Mouse (Mus musculus) G1E (cell line): ENCODE measurements around the gene Ror2. TPM values are rescaled to one million over a fixed set of nuclear protein-coding genes. Genes with fewer than 3 reads are reported as not detected.
"Not testable (repeated sequence)": the region's sequence is repeated elsewhere in the genome, so short reads cannot be mapped to it uniquely, and the experiment has no call there.

Experiments
- ATAC-seq: 2 replicates; pipeline ENCODE4 v1.8.0; 2016; ENCODE audit warnings: mild to moderate bottlenecking; ENCODE audit not compliant: insufficient number of reproducible peaks, poor library complexity, low FRiP score, severe bottlenecking; ENCODE audit errors: extremely low read depth
- DNase-seq: peaks from one replicate; pipeline ENCODE4 v3.0.0; 2012; ENCODE audit warnings: low spot score
- H3K27me3 ChIP-seq: 2 replicates; pipeline ENCODE4 v1.6.1; 2012; ENCODE audit warnings: mild to moderate bottlenecking, low read length, inconsistent platforms; ENCODE audit not compliant: insufficient read depth
- H3K36me3 ChIP-seq: replicated peaks from 2 replicates; pipeline ENCODE3; 2012; ENCODE audit warnings: mild to moderate bottlenecking, inconsistent platforms
- H3K4me1 ChIP-seq: 2 replicates; pipeline ENCODE4 v1.6.1; 2012; ENCODE audit warnings: low read depth, low read length, inconsistent platforms, mixed read lengths; ENCODE audit not compliant: insufficient read depth
- H3K4me3 ChIP-seq: 2 replicates; pipeline ENCODE4 v1.5.1; 2012; ENCODE audit warnings: low read depth, mild to moderate bottlenecking, inconsistent platforms, low read length, moderate library complexity, mixed read lengths
- H3K9me3 ChIP-seq: replicated peaks from 2 replicates; pipeline ENCODE4 v1.6.1; 2012; ENCODE audit warnings: inconsistent platforms
- CTCF ChIP-seq: IDR thresholded peaks from 2 replicates; pipeline ENCODE4 v1.5.1; 2012; ENCODE audit warnings: low read depth, low read length, inconsistent platforms, mixed read lengths
- GATA1 ChIP-seq: IDR thresholded peaks from 2 replicates; pipeline ENCODE4 v1.6.1; 2012; ENCODE audit warnings: borderline replicate concordance, low read length, inconsistent platforms, mixed read lengths
- GATA2 ChIP-seq: IDR thresholded peaks from 2 replicates; pipeline ENCODE4 v1.6.1; 2012; ENCODE audit warnings: low read depth, low read length, inconsistent platforms, borderline replicate concordance
- POLR2AphosphoS5 ChIP-seq: IDR thresholded peaks from 2 replicates; pipeline ENCODE4 v1.6.1; 2012; ENCODE audit warnings: low read depth, low read length, inconsistent platforms; ENCODE audit not compliant: insufficient replicate concordance
- TAL1 ChIP-seq: conservative IDR thresholded peaks from 2 replicates; pipeline ENCODE4 v1.6.1; 2012; ENCODE audit warnings: low read depth, low read length, inconsistent platforms, mixed read lengths
- polyA plus RNA-seq: library from polyadenylated mRNA; stranded (reverse); fragments of >175 nt; gene quantifications from 2 replicates; pipeline ENCODE4 v1.2.3, GENCODE M21; 2012
- total RNA-seq, 2 experiments: library from RNA; stranded (forward) in 1 of 2; stranded (reverse) in 1 of 2; fragments of 200-1000 nt in 1 of 2; fragments of >200 nt in 1 of 2; fragmentation: Nextera tagmentation in 1 of 2; gene quantifications; 2 replicates each; pipeline ENCODE4 v1.2.3; 2014 to 2017

Gene Ror2
- total and polyA plus RNA-seq, 3 experiments: not detected

- no peak for DNase-seq
- TF ChIP-seq TAL1: no peak
- no peak for TF ChIP-seq POLR2AphosphoS5
- TF ChIP-seq GATA2: no peak
- TF ChIP-seq CTCF: no peak
- TF ChIP-seq GATA1: no peak
- ATAC-seq: no peak
- Histone ChIP-seq H3K4me1 (no peaks in the 10 kb centered on the region), H3K36me3 (no peaks in the 10 kb centered on the region), H3K9me3 (peaks cover 6% of the 10 kb centered on the region; the same call in 1 of the 2 replicates), H3K4me3 (no peak overlapping the region), H3K27me3 (no peaks in the 10 kb centered on the region)
Measured at GRCm38 (mm10) chr13:53316515-53317295, 30.8 kb upstream of the Ror2 start.

- not testable (repeated sequence) for ATAC-seq
Measured at GRCm38 (mm10) chr13:53315757-53316156, 29.8 kb upstream of the Ror2 start.

GRCm38 (mm10) chr13:53310442-53310841, 24.5 kb upstream of the Ror2 start:
- no peaks in the 10 kb centered on the region for H3K4me1 ChIP-seq
- no peak for TF ChIP-seq GATA2
- no peak for TF ChIP-seq GATA1
- no peak for TF ChIP-seq CTCF
- TF ChIP-seq POLR2AphosphoS5: no peak
- no peak for TF ChIP-seq TAL1
- peaks cover 15% of the 10 kb centered on the region for H3K9me3 ChIP-seq
- H3K4me3 ChIP-seq: no peak overlapping the region
- no peak for ATAC-seq
- no peaks in the 10 kb centered on the region for H3K27me3 ChIP-seq
- no peaks in the 10 kb centered on the region for H3K36me3 ChIP-seq
- no peak for DNase-seq

More at GRCm38 (mm10) chr13:53315757-53316156, 29.8 kb upstream of the Ror2 start:
- H3K36me3 ChIP-seq, DNase-seq, H3K27me3 ChIP-seq, H3K9me3 ChIP-seq, H3K4me3 ChIP-seq, H3K4me1 ChIP-seq: not testable (repeated sequence)

GRCm38 (mm10) chr13:53309661-53310160, 23.8 kb upstream of the Ror2 start:
- Histone ChIP-seq H3K36me3 (no peaks in the 10 kb centered on the region), H3K27me3 (no peaks in the 10 kb centered on the region), H3K4me1 (no peaks in the 10 kb centered on the region), H3K9me3 (peaks cover 15% of the 10 kb centered on the region), H3K4me3 (no peak overlapping the region)
- no peak for TF ChIP-seq POLR2AphosphoS5
- DNase-seq (no peak), ATAC-seq (no peak)

GRCm38 (mm10) chr13:53309148-53309547, 23.2 kb upstream of the Ror2 start:
- TF ChIP-seq CTCF (no peak), POLR2AphosphoS5 (no peak), GATA1 (no peak), TAL1 (no peak), GATA2 (no peak)
- no peaks in the 10 kb centered on the region for H3K27me3 ChIP-seq
- peaks cover 17% of the 10 kb centered on the region for H3K9me3 ChIP-seq
- no peak for DNase-seq
- H3K4me3 ChIP-seq: no peak overlapping the region
- no peaks in the 10 kb centered on the region for H3K4me1 ChIP-seq
- no peaks in the 10 kb centered on the region for H3K36me3 ChIP-seq
- no peak for ATAC-seq

GRCm38 (mm10) chr13:53306836-53307235, 20.9 kb upstream of the Ror2 start:
- peaks cover 15% of the 10 kb centered on the region for H3K9me3 ChIP-seq
- TF ChIP-seq TAL1 (no peak), GATA2 (no peak)
- no peaks in the 10 kb centered on the region for H3K27me3 ChIP-seq
- H3K36me3 ChIP-seq: no peaks in the 10 kb centered on the region
- H3K4me1 ChIP-seq: no peaks in the 10 kb centered on the region
- no peak overlapping the region for H3K4me3 ChIP-seq
- DNase-seq (no peak), ATAC-seq (no peak)

- H3K36me3 ChIP-seq: no peaks in the 10 kb centered on the region
- DNase-seq: no peak
Measured at GRCm38 (mm10) chr13:53305256-53305655, 19.3 kb upstream of the Ror2 start.

More at GRCm38 (mm10) chr13:53305256-53305655, 19.3 kb upstream of the Ror2 start:
- Histone ChIP-seq H3K9me3 (peaks cover 15% of the 10 kb centered on the region), H3K4me1 (no peaks in the 10 kb centered on the region), H3K4me3 (no peak overlapping the region), H3K27me3 (no peaks in the 10 kb centered on the region)
- ATAC-seq: no peak
- TF ChIP-seq GATA1 (no peak), TAL1 (no peak), POLR2AphosphoS5 (no peak), GATA2 (no peak), CTCF (no peak)
